Mouse (Mus musculus): ENCODE results near the gene Pknox2. TPM values are rescaled to one million over a fixed set of nuclear protein-coding genes. Genes with fewer than 3 reads are reported as not detected.
A peak's percentile ranks its signal among the peaks of the same experiment; 100 is the strongest.

Gene Pknox2
- polyA plus RNA-seq, 1 experiment from 2014 or later, result 33.4 TPM

GRCm38 (mm10) chr9:36989991-36990390 is 157.2 kb downstream of the Pknox2 start:
- H3K4me1 ChIP-seq (ENCODE audit: control insufficient read depth, insufficient read depth, low read length), result peaks cover 5% of the 10 kb centered on the region; the same call in 1 of the 2 replicates
- no peak overlapping the region for H3K4me2 ChIP-seq (ENCODE audit: low read depth, low read length)
- ATAC-seq (ENCODE audit: low read depth), result no peak
- no peaks in the 10 kb centered on the region for H3K9me3 ChIP-seq (ENCODE audit: control insufficient read depth, low read length)
- no peak overlapping the region for H3K27ac ChIP-seq (ENCODE audit: low read depth, low read length)
- no peak overlapping the region for H3K9ac ChIP-seq (replicated peaks; ENCODE audit: low read depth, low read length)
- no peaks in the 10 kb centered on the region for H3K27me3 ChIP-seq (ENCODE audit: control insufficient read depth, insufficient read depth, low read length)
- H3K4me3 ChIP-seq (ENCODE audit: low read depth, low read length), result no peak overlapping the region
- H3K36me3 ChIP-seq (ENCODE audit: control insufficient read depth, insufficient read depth, low read length), result no peaks in the 10 kb centered on the region
- WGBS, result 89% methylated on average over 3 of the region's 3 CpGs

- no peaks in the 10 kb centered on the region for H3K4me1 ChIP-seq (ENCODE audit: control insufficient read depth, insufficient read depth, low read length)
- H3K36me3 ChIP-seq (ENCODE audit: control insufficient read depth, insufficient read depth, low read length), result no peaks in the 10 kb centered on the region
- no peak overlapping the region for H3K4me2 ChIP-seq (ENCODE audit: low read depth, low read length)
- H3K27me3 ChIP-seq (ENCODE audit: control insufficient read depth, insufficient read depth, low read length), result no peaks in the 10 kb centered on the region
- ATAC-seq (ENCODE audit: low read depth), result no peak
- H3K27ac ChIP-seq (ENCODE audit: low read depth, low read length), result no peak overlapping the region
- 73% methylated on average over 9 of the region's 9 CpGs for WGBS
- no peak overlapping the region for H3K4me3 ChIP-seq (ENCODE audit: low read depth, low read length)
- H3K9ac ChIP-seq (replicated peaks; ENCODE audit: low read depth, low read length), result no peak overlapping the region
- no peaks in the 10 kb centered on the region for H3K9me3 ChIP-seq (ENCODE audit: control insufficient read depth, low read length)
Measured at GRCm38 (mm10) chr9:36985233-36985632, 162.0 kb downstream of the Pknox2 start.

GRCm38 (mm10) chr9:36976596-36977362 is 170.4 kb downstream of the Pknox2 start:
- 46% methylated on average over 11 of the region's 11 CpGs for WGBS
- H3K27me3 ChIP-seq (ENCODE audit: control insufficient read depth, insufficient read depth, low read length), result no peaks in the 10 kb centered on the region
- no peak for ATAC-seq (ENCODE audit: low read depth)
- no peak overlapping the region for H3K4me3 ChIP-seq (ENCODE audit: low read depth, low read length)
- H3K9me3 ChIP-seq (ENCODE audit: control insufficient read depth, low read length), result no peaks in the 10 kb centered on the region
- no peak overlapping the region for H3K9ac ChIP-seq (replicated peaks; ENCODE audit: low read depth, low read length)
- H3K4me1 ChIP-seq (ENCODE audit: control insufficient read depth, insufficient read depth, low read length), result 0 out of 2 replicates have a peak, but pooled peaks cover 3% of the 10 kb centered on the region
- H3K27ac ChIP-seq (ENCODE audit: low read depth, low read length), result no peak overlapping the region
- H3K36me3 ChIP-seq (ENCODE audit: control insufficient read depth, insufficient read depth, low read length), result no peaks in the 10 kb centered on the region
- H3K4me2 ChIP-seq (ENCODE audit: low read depth, low read length), result no peak overlapping the region

GRCm38 (mm10) chr9:36973486-36974227 is 173.6 kb downstream of the Pknox2 start:
- no peak overlapping the region for H3K4me3 ChIP-seq (ENCODE audit: low read depth, low read length)
- H3K27me3 ChIP-seq (ENCODE audit: control insufficient read depth, insufficient read depth, low read length), result no peaks in the 10 kb centered on the region
- H3K4me2 ChIP-seq (ENCODE audit: low read depth, low read length), result no peak overlapping the region
- ATAC-seq (ENCODE audit: low read depth), result no peak
- no peaks in the 10 kb centered on the region for H3K9me3 ChIP-seq (ENCODE audit: control insufficient read depth, low read length)
- H3K27ac ChIP-seq (ENCODE audit: low read depth, low read length), result no peak overlapping the region
- 0 out of 2 replicates have a peak, but pooled peaks cover 3% of the 10 kb centered on the region for H3K4me1 ChIP-seq (ENCODE audit: control insufficient read depth, insufficient read depth, low read length)
- H3K36me3 ChIP-seq (ENCODE audit: control insufficient read depth, insufficient read depth, low read length), result no peaks in the 10 kb centered on the region
- 45% methylated on average over 11 of the region's 11 CpGs for WGBS
- H3K9ac ChIP-seq (replicated peaks; ENCODE audit: low read depth, low read length), result no peak overlapping the region

- peaks cover 4% of the 10 kb centered on the region; the same call in 1 of the 2 replicates for H3K4me1 ChIP-seq (ENCODE audit: control insufficient read depth, insufficient read depth, low read length)
- H3K9me3 ChIP-seq (ENCODE audit: control insufficient read depth, low read length), result no peaks in the 10 kb centered on the region
- H3K27me3 ChIP-seq (ENCODE audit: control insufficient read depth, insufficient read depth, low read length), result no peaks in the 10 kb centered on the region
- no peak overlapping the region for H3K9ac ChIP-seq (replicated peaks; ENCODE audit: low read depth, low read length)
- H3K27ac ChIP-seq (ENCODE audit: low read depth, low read length), result no peak overlapping the region
- H3K4me3 ChIP-seq (ENCODE audit: low read depth, low read length), result no peak overlapping the region
- WGBS, result 24% methylated on average over 3 of the region's 3 CpGs
- no peaks in the 10 kb centered on the region for H3K36me3 ChIP-seq (ENCODE audit: control insufficient read depth, insufficient read depth, low read length)
- no peak overlapping the region for H3K4me2 ChIP-seq (ENCODE audit: low read depth, low read length)
- no peak for ATAC-seq (ENCODE audit: low read depth)
Measured at GRCm38 (mm10) chr9:36972089-36972488, 175.1 kb downstream of the Pknox2 start.

- 32% methylated on average over 3 of the region's 3 CpGs for WGBS
- no peak for ATAC-seq (ENCODE audit: low read depth)
- H3K36me3 ChIP-seq (ENCODE audit: control insufficient read depth, insufficient read depth, low read length), result no peaks in the 10 kb centered on the region
- no peaks in the 10 kb centered on the region for H3K9me3 ChIP-seq (ENCODE audit: control insufficient read depth, low read length)
- H3K4me3 ChIP-seq (ENCODE audit: low read depth, low read length), result no peak overlapping the region
- no peak overlapping the region for H3K4me2 ChIP-seq (ENCODE audit: low read depth, low read length)
- no peak overlapping the region for H3K9ac ChIP-seq (replicated peaks; ENCODE audit: low read depth, low read length)
- H3K4me1 ChIP-seq (ENCODE audit: control insufficient read depth, insufficient read depth, low read length), result peaks cover 9% of the 10 kb centered on the region; the same call in 1 of the 2 replicates
- H3K27ac ChIP-seq (ENCODE audit: low read depth, low read length), result no peak overlapping the region
- H3K27me3 ChIP-seq (ENCODE audit: control insufficient read depth, insufficient read depth, low read length), result no peaks in the 10 kb centered on the region
Measured at GRCm38 (mm10) chr9:36971066-36971465, 176.1 kb downstream of the Pknox2 start.

- ATAC-seq (ENCODE audit: low read depth), result no peak
- no peaks in the 10 kb centered on the region for H3K36me3 ChIP-seq (ENCODE audit: control insufficient read depth, insufficient read depth, low read length)
- H3K27ac ChIP-seq (ENCODE audit: low read depth, low read length), result no peak overlapping the region
- no peak overlapping the region for H3K9ac ChIP-seq (replicated peaks; ENCODE audit: low read depth, low read length)
- no peak overlapping the region for H3K4me3 ChIP-seq (ENCODE audit: low read depth, low read length)
- H3K4me2 ChIP-seq (ENCODE audit: low read depth, low read length), result no peak overlapping the region
- WGBS, result 12% methylated on average over 5 of the region's 5 CpGs
- no peaks in the 10 kb centered on the region for H3K27me3 ChIP-seq (ENCODE audit: control insufficient read depth, insufficient read depth, low read length)
- H3K9me3 ChIP-seq (ENCODE audit: control insufficient read depth, low read length), result no peaks in the 10 kb centered on the region
- H3K4me1 ChIP-seq (ENCODE audit: control insufficient read depth, insufficient read depth, low read length), result peaks cover 8% of the 10 kb centered on the region; the same call in 1 of the 2 replicates
Measured at GRCm38 (mm10) chr9:36970651-36971050, 176.6 kb downstream of the Pknox2 start.

GRCm38 (mm10) chr9:36969131-36969530 is 178.1 kb downstream of the Pknox2 start:
- peaks cover 11% of the 10 kb centered on the region for H3K4me1 ChIP-seq (ENCODE audit: control insufficient read depth, insufficient read depth, low read length)
- WGBS, result 80% methylated on average over 1 of the region's 1 CpGs
- no peak overlapping the region for H3K27ac ChIP-seq (ENCODE audit: low read depth, low read length)
- H3K36me3 ChIP-seq (ENCODE audit: control insufficient read depth, insufficient read depth, low read length), result no peaks in the 10 kb centered on the region
- H3K4me3 ChIP-seq (ENCODE audit: low read depth, low read length), result no peak overlapping the region
- no peak overlapping the region for H3K4me2 ChIP-seq (ENCODE audit: low read depth, low read length)
- no peak for ATAC-seq (ENCODE audit: low read depth)
- H3K9ac ChIP-seq (replicated peaks; ENCODE audit: low read depth, low read length), result no peak overlapping the region
- no peaks in the 10 kb centered on the region for H3K27me3 ChIP-seq (ENCODE audit: control insufficient read depth, insufficient read depth, low read length)
- H3K9me3 ChIP-seq (ENCODE audit: control insufficient read depth, low read length), result no peaks in the 10 kb centered on the region

- Histone ChIP-seq H3K4me3 (ENCODE audit: low read depth, low read length) (no peak overlapping the region), H3K36me3 (ENCODE audit: control insufficient read depth, insufficient read depth, low read length) (no peaks in the 10 kb centered on the region), H3K9me3 (ENCODE audit: control insufficient read depth, low read length) (no peaks in the 10 kb centered on the region), H3K27ac (ENCODE audit: low read depth, low read length) (no peak overlapping the region), H3K4me1 (ENCODE audit: control insufficient read depth, insufficient read depth, low read length) (peaks cover 13% of the 10 kb centered on the region), H3K27me3 (ENCODE audit: control insufficient read depth, insufficient read depth, low read length) (no peaks in the 10 kb centered on the region), H3K4me2 (ENCODE audit: low read depth, low read length) (no peak overlapping the region), H3K9ac (replicated peaks; ENCODE audit: low read depth, low read length) (no peak overlapping the region)
- ATAC-seq (ENCODE audit: low read depth), result 0 out of 2 replicates have a peak, but pooled peaks have one; percentile 22
- 44% methylated on average over 7 of the region's 7 CpGs for WGBS
Measured at GRCm38 (mm10) chr9:36968713-36969112, 178.5 kb downstream of the Pknox2 start.

Measured in neural tube, embryonic 14.5 days (tissue).